Mouse (Mus musculus): ENCODE measurements around the gene Ccdc93. TPM values are rescaled to one million over a fixed set of nuclear protein-coding genes. Genes with fewer than 3 reads are reported as not detected.

Ccdc93 gene
- 10 to 100 TPM; 16.0 to 16.2 TPM for total RNA-seq (2021)

- intact Hi-C loops (cut with DNase I): loop anchor here (5.0 kb wide), 1 partner anchor 136 kb away; the partner anchor contains the start of gene Ddx18
- peak; percentile 100 for DNase-seq
Observed at GRCm38 (mm10) chr1:121430938-121431928, at the start of gene Ccdc93. Gene Ccdc93 (plus strand): TSS chr1:121431049.

GRCm38 (mm10) chr1:121381562-121381961 lies 49.3 kb upstream of the Ccdc93 start:
- intact Hi-C loops (cut with DNase I): no loop called here
- DNase-seq: no peak

- DNase-seq: no peak
- intact Hi-C loops (cut with DNase I): no loop called here
Observed at GRCm38 (mm10) chr1:121388312-121388711, 42.5 kb upstream of the Ccdc93 start.

- intact Hi-C loops (cut with DNase I): no loop called here
- no peak for DNase-seq
Observed at GRCm38 (mm10) chr1:121388732-121389131, 42.1 kb upstream of the Ccdc93 start.

DNA sequence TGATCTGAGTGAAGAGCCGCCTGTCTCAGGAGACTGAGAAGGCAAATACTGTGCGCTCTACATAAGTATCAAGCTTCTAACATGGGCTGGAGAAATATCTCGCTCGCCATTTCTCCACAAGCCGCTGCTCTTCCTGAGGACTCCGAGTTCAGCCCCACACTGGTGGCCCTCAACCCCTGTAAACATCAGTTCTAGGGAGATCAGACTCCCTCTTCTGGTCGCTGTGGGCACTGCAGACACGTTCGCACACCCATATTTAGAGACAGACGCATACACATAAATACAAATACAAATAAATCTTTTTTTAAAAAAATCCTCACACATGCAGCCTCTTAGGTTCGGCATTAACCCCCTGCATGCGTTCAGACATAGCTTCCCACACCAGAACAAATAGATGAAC lies 41.3 kb upstream of the Ccdc93 start:
- DNase-seq: no peak
- intact Hi-C loops (cut with DNase I): no loop called here

DNA sequence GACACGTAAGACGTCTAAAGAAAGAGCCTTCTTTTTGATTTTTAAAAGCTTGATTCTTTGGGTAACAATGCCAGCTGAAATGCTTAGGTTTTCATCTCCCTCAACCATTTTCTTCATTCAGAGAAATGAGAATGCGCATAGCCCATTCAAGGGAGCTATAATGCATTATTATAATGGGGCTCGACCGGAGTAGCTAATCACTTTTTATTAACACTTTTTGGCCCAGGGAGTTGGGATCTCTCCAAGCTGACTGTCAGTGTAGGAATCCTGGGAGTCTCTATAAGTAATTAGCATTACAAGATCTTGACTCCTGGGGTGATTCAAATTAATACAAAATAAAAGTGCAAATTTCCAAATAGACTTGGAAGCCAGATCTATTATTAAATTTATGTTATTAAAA lies 40.8 kb upstream of the Ccdc93 start:
- intact Hi-C loops (cut with DNase I): no loop called here
- DNase-seq: no peak

DNA sequence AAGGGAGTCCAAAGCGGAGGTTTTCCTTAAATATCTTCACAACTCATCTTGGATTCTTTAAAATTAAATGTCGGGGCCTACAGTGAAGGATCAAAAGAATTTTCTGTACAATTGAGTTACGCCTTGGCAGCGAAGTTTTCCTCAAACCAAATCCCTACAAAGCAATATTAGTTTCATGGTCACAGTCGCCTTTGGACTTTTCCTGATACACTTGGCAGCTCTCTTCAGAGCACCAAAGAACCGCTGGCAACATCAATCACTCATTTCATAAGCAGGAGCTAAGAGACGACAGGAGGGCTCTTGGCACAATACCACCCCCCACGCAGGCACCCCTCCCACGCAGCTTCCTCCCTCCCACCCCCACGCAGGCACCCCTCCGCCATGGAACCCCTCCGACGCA lies 40.4 kb upstream of the Ccdc93 start:
- DNase-seq: no peak
- intact Hi-C loops (cut with DNase I): no loop called here

GRCm38 (mm10) chr1:121390855-121391254 lies 40.0 kb upstream of the Ccdc93 start:
- DNase-seq: no peak
- intact Hi-C loops (cut with DNase I): no loop called here

- intact Hi-C loops (cut with DNase I): no loop called here
- no peak for DNase-seq
Observed at GRCm38 (mm10) chr1:121393117-121393516, 37.7 kb upstream of the Ccdc93 start.

DNA sequence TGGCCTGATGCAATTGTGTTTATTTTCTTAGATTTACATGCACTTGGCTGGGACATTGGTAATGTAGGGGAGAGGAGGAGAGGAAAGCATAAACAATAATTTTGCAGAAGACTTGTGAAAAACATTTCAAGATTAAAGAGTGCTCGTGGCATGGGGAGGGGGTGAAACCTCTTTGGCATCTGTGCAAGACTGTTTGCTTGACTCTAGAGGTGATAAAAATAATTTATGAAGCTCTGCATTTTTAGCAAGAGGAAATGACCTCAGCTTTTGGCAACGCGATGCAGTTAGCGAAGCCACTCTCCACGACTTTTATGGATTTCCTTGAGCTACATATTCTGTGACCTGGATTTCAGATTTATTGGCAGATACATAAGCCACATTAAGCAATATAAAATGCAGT lies 36.1 kb upstream of the Ccdc93 start:
- intact Hi-C loops (cut with DNase I): loop anchor here (5.0 kb wide), 1 partner anchor 67 kb away; no protein-coding TSS in a partner anchor
- DNase-seq: peak; percentile 32 to 39

- DNase-seq: no peak
- intact Hi-C loops (cut with DNase I): loop anchor here (5.0 kb wide), 1 partner anchor 69 kb away; no protein-coding TSS in a partner anchor
Observed at GRCm38 (mm10) chr1:121396501-121396900, 34.3 kb upstream of the Ccdc93 start.

DNA sequence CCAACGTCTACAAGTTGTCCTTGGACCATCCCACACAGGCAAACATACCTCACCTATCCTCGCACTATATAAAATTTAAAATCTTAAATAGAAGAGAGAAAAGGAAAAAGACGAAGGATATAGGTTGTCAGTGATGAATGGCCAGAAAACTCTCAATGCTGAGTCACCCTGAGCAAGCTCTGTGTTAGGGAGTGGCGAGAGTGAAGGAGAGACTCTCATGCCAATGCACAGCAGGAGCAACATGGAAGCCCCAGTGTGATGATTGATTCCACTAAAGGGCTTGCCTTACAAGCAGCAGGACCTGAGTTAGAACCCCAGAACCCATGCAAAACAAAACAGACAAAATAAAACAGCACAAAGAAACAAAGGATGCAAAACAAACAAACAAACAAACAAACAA lies 32.6 kb upstream of the Ccdc93 start:
- intact Hi-C loops (cut with DNase I): loop anchor here (5.0 kb wide), 1 partner anchor 71 kb away; no protein-coding TSS in a partner anchor
- DNase-seq: no peak

DNA sequence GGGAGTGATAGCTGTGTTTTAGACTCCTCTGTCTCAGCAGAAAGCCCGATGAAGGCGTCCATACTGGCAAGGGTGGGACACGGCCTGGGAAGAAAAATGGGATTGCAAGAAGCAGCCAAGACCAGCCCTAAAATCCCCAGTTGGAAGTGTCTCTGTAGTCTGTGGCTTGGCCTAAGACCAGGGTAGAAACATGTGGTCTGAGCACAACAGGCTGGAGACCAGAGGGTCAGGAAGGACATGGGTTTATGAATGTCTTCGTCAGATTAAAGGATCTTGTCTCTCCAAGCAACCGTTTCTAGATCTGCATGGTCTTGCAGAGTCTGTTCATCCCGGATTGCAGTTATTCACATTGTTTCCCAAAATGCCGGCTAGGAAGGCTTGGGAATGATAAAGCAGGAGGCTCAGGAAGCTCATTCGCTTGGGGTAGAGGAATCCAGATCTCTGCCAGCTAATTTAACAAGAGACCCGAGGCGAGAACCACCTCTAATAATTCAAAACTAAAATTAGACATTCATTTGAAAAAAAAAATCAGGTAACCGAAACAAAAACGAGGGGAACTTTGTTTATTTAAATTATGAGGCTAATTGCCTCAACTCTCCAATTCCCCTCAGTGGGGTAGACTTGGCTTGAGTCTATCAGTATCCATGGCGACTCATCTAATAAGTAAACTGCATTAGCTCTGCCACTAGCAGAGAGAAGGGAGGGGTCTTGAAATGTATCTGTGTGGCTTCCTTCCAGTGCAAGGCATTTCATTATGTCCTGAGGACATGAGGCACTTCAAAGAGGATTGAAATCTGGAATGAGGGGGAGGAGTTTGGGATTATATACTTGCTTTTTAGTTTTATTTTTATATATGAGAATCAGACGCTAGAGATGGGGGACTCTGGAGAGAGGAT lies 31.6 kb upstream of the Ccdc93 start:
- intact Hi-C loops (cut with DNase I): loop anchor here (5.0 kb wide), 1 partner anchor 72 kb away; no protein-coding TSS in a partner anchor

DNA sequence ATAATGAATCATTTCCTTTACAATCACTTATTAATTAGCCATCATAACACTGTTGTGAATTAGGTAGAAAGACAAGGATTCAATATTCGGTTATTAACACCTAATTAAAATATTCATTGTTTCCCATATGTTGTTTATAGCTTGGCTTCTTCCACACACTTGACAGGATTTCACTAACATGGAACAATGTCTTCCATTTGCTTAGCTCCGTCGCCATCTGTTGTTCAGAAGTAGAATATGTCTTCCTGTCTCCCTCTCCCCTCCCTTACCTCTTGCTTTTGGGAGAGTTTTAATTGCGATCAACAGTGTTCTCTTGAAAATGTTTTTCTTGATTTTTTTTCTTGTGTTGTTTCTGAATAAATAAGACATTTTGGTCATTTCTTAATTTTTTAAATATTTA lies 30.6 kb upstream of the Ccdc93 start:
- peak; percentile 33 to 46 for DNase-seq
- intact Hi-C loops (cut with DNase I): loop anchor here (1.0 to 2.0 kb wide), 3 partner anchors 151 to 814 kb away; no protein-coding TSS in a partner anchor

More for the DNA sequence above, 31.6 kb upstream of the Ccdc93 start:
- DNase-seq: peak; percentile 17 to 18

DNA sequence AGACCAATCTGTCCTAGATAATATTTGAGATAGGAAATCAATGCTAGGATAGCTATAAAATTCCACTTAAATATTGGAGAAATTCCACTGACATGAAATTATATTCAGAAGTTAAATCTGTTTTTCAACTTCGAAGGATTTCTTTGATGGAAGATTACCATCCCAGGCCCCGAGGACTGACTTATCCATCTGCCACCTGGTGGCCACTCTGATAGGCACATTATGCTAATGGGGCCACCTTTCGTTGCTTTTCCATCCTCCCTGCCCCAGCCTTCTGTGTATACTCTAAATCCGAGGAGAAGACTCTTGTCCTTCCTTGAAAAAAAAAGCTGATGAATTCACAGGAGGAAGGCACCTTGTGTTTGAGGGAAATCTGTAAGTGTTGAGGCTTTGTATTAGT lies 11.8 kb upstream of the Ccdc93 start:
- intact Hi-C loops (cut with DNase I): loop anchor here (5.0 kb wide), 1 partner anchor 832 kb away; no protein-coding TSS in a partner anchor
- no peak for DNase-seq

- intact Hi-C loops (cut with DNase I): loop anchor here (5.0 kb wide), 1 partner anchor 832 kb away; no protein-coding TSS in a partner anchor
- DNase-seq: no peak
Observed at GRCm38 (mm10) chr1:121419569-121420265, 11.1 kb upstream of the Ccdc93 start.

DNA sequence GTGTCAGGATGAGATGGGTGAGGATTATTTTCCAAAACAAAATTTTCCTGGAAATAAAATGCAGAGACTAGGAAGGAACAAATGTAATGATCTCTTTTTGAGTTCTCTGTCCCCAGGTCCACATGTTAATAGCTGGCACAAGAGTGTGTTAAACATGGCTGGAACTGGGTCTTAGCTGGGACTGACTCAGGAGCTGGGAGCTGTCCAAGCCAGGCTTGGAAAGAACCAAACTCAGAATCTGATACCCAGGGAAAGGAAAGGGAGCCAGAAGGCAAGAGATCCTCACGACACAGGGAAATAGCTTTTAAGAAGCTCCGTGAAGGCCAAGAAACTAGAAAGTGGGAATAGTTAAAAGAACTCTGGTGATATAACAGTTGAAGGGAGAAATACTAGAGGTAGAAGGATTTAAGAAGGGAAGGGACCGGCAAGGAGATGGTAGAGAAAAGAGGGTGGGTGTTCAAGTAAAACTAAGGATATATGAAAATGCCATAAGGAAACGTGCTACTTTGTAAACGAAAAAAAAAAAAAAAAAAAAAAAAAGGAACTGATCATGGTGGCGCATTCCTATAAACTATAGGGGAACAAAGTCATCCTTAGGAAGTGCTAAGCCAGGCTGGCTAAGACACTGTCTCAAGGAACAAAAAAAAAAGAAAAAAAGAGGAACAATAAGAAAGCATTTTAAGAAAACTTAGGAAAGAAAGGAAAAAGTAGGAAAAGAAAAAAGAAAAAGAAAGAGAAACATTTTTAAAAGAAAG lies 489 bp upstream of the Ccdc93 start:
- DNase-seq: peak; percentile 18 to 35
- intact Hi-C loops (cut with DNase I): loop anchor here (5.0 kb wide), 1 partner anchor 137 kb away; the partner anchor contains the start of gene Ddx18

DNA sequence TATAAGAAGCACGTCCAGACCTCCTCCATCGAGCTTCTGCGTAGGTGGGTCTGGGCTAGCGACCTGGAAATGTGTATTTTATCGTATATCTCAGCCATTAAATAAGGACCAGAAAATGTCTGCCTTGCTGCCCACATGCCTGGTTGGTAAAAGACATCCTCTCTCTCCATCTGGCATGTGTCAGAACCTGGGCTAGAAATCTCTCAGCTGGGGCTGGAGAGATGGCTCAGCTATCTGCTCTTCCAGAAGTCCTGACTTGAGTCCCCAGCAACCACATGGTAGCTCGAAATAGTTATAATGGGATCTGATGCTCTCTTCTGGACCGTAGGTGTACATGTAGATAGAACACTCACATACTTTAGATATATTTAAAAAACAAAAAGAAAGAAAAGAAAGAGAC lies 5.1 kb downstream of the Ccdc93 start:
- intact Hi-C loops (cut with DNase I): no loop called here
- no peak for DNase-seq

Data from heart, postnatal 10 days (tissue).